Mouse (Mus musculus) retina, embryonic 14.5 days (tissue): ENCODE data around the gene Olr1.

Source experiments
- DNase-seq: peaks from one replicate; pipeline ENCODE4 v3.0.0-alpha.2; 2015; ENCODE audit warnings: low spot score

Olr1 gene

GRCm38 (mm10) chr6:129507024-129507423 is at the start of gene Olr1:
Gene Olr1, minus strand, starts transcription at chr6:129507165.
- DNase-seq = no peak

- no peak for DNase-seq
Measured at GRCm38 (mm10) chr6:129548009-129548408, 41.0 kb upstream of the Olr1 start.

- DNase-seq = no peak
Measured at GRCm38 (mm10) chr6:129547277-129547676, 40.3 kb upstream of the Olr1 start.

- peak; percentile 80 for DNase-seq
Measured at GRCm38 (mm10) chr6:129543709-129544606, 37.0 kb upstream of the Olr1 start.

- DNase-seq = no peak
Measured at GRCm38 (mm10) chr6:129542540-129542939, 35.6 kb upstream of the Olr1 start.

GRCm38 (mm10) chr6:129541931-129542330 is 35.0 kb upstream of the Olr1 start:
- DNase-seq = no peak

GRCm38 (mm10) chr6:129538555-129538954 is 31.6 kb upstream of the Olr1 start:
- DNase-seq = no peak

- DNase-seq = no peak
Measured at GRCm38 (mm10) chr6:129535723-129536122, 28.8 kb upstream of the Olr1 start.

GRCm38 (mm10) chr6:129534627-129535190 is 27.7 kb upstream of the Olr1 start:
- no peak for DNase-seq

- DNase-seq = peak; percentile 60
Measured at GRCm38 (mm10) chr6:129534057-129534456, 27.1 kb upstream of the Olr1 start.

GRCm38 (mm10) chr6:129532942-129533860 is 26.2 kb upstream of the Olr1 start, which contains the start of gene Gabarapl1:
Gene Gabarapl1, plus strand, starts transcription at chr6:129533160.
- peak; percentile 78 for DNase-seq

- DNase-seq = no peak
Measured at GRCm38 (mm10) chr6:129532556-129532941, 25.6 kb upstream of the Olr1 start.

- no peak for DNase-seq
Measured at GRCm38 (mm10) chr6:129530261-129530660, 23.3 kb upstream of the Olr1 start.

GRCm38 (mm10) chr6:129529605-129530004 is 22.6 kb upstream of the Olr1 start:
- DNase-seq = no peak

GRCm38 (mm10) chr6:129527416-129527815 is 20.5 kb upstream of the Olr1 start:
- DNase-seq = no peak

GRCm38 (mm10) chr6:129526069-129526468 is 19.1 kb upstream of the Olr1 start:
- DNase-seq = no peak

GRCm38 (mm10) chr6:129517752-129518408 is 10.9 kb upstream of the Olr1 start:
- DNase-seq = peak; percentile 61

GRCm38 (mm10) chr6:129516388-129516787 is 9.4 kb upstream of the Olr1 start:
- no peak for DNase-seq

- DNase-seq = no peak
Measured at GRCm38 (mm10) chr6:129515068-129515467, 8.1 kb upstream of the Olr1 start.

- DNase-seq = no peak
Measured at GRCm38 (mm10) chr6:129514376-129514775, 7.4 kb upstream of the Olr1 start.

GRCm38 (mm10) chr6:129513409-129513808 is 6.4 kb upstream of the Olr1 start:
- no peak for DNase-seq

- no peak for DNase-seq
Measured at GRCm38 (mm10) chr6:129512868-129513267, 5.9 kb upstream of the Olr1 start.
